Mouse (Mus musculus): Measurements from ENCODE around the gene Bod1l. TPM values are rescaled to one million over a fixed set of nuclear protein-coding genes. Genes with fewer than 3 reads are reported as not detected.

Bod1l gene
- 10 to 100 TPM; 16.5 to 18.9 TPM for total RNA-seq (2021)
- long read RNA-seq, experiment 1, partial matches to known transcripts, result 3 of 5 reads
- long read RNA-seq, experiment 1, other reads (novel, unspliced or antisense), result 2 of 5 reads
- long read RNA-seq, experiment 2, partial matches to known transcripts, result 1 of 3 reads
- long read RNA-seq, experiment 2, other reads (novel, unspliced or antisense), result 2 of 3 reads

DNA sequence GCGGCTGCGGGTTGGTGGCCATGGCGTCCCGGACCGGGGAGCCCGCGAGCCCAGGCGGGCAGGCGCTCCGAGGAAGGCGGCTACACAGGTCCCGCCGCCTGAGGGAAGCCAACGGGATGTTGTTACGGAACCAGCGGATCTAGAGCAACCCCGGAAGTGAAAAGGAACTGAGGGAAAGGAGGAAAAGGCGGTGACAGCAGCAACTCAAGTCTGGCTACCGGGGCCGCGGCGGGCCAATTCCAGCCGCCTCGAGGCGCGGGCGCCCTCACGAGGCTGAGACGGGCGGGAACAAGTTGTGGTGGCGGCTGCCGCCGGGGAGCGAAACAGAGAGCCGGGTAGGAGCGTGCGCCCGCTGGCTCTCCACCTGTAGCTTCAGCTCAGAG is at the start of gene Bod1l:
TSS of gene Bod1l (minus strand) at position 169 of the 383 bp plus-strand sequence.
- DNase-seq, result peak; percentile 97

DNA sequence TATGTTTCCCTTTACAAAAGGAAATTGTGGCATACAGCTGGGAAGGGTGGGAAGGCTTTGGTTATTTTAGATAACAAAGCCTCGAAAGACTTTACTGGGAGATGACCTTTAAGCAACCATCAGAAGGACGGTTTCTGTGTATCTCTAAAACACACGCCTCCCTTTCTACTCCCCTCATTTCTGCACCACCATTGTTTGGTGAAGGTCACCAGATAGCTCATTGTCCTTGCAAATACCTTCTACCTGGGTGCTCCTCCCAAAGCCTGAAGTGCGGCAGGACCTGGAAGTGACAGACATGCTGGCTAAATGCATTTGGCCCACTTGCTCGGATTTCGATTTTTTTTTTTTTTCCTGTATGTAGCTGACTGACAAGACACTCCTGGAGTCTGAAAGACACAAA is 49.2 kb upstream of the Bod1l start:
- no peak for DNase-seq

DNA sequence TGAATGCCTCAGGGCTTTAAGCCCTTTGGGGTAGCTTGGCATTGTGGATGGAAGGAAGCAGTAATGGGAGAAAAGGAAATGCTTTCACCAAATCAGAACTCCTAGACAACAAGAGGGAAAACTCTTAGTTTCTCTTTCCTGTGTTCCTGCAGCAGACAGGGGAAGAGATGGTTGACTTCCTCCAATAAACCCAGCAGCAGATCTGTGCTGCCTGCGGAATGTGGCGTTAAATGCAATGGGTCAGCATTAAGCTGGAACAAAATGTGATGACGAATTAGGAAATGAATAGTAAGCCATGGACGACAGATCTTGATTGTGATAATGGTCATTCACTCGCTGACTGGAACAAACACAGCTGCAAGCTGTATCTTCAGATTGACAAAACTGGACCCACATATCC is 46.8 kb upstream of the Bod1l start:
- DNase-seq, result peak in 1 of 2 experiments; percentile 22

DNA sequence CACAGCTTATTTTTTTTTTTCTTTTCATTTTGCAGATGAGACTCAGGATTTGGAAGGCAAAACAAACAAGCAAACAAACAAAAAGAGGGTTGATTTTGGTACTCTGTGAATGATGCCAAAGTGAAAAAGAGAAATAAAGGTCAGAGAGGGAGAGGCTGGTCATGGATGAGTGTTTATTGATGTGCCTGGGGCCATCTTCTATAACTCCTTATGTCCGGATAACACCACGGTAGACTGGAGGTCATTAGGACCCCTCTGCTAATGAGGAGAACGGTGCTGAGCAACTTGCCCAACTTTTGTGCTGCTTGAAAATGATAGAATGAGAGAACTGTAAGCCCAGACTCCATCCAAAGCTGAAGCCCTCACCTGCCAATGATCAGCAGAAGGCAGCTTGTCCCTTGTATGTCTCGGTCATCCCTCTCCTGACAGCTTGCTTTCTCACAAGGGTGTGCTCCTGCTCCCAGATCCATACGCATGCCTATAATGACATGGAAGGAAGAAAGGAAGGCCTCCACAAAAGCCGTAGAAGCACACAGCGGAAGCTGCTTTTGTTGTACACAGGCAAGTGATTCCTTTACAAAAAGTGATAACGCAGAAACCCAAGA is 45.2 kb upstream of the Bod1l start:
- DNase-seq, result no peak

DNA sequence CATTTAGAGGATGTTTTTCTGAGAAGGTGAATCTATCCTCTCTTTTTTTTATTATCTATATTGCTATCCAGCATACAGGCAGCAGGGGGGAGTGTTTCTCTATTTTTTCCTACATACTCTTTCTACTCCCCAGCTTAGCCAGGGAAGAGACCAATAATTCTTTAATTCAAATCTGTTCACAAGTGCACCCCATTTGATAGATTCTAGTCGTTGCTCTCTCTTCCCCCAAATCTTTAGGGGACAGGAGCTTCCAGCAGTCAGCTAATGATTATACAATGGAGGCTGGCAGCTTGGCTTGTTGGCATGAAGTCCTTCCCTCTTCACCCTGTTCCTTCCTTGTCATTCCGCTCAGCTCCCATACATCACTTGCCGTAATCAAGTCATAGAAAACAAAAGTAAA is 44.7 kb upstream of the Bod1l start:
- DNase-seq, result no peak

DNA sequence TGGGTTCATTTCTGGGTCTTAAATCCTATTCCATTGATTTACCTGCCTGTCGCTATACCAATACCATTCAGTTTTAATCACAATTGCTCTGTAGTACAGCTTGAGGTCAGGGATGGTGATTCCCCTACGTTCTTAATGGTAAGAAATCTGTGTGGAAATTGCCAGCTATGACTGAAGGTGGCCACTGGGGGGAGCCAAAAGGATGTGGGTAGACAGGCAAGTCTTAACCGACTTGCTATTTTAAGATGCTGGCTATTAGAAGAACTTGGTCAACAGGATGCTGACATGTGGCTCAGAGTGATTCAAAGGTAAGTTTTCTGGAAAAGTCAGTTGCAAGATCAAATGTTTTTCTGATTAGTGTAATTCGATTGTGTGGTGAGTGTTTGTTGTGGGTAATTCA is 43.6 kb upstream of the Bod1l start:
- peak; percentile 61 to 79 for DNase-seq

DNA sequence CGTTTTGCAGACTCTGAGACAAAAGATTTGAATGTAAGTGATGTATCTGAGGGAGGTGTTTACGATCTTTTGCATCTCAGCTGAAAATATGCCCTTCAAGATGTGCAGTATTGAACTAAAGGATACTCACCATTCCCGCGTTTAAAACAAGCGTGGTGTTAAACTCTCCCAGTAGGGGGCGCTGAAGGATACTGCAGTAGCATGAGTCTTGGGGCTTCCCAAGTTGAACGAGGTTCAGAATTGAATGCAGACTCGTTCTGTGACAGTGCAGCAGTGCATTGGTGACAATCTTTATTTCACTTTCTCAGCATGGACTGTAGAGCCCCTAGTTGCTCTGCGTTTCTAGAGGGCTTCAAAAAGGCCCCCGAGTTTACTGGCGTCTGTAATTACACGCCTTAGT is 40.4 kb upstream of the Bod1l start:
- peak; percentile 5 to 57 for DNase-seq

DNA sequence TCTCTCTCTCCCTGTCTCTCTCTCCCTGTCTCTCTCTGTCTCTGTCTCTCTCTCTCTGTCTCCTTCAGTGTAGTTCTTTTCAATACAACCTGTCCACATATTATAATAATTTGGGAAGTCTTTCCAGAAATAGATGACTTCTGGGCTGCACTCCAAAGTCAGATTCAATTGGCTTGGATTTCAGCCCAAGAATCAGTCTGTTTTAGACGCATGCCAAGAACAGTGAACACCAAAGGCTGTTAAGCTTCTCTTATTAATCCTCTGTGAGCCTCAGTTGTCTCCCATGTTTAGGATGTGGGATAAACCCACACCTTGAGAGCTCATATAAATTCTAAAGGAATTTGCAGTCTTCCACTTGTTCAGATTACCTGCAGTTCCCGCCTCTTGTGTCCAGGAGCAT is 27.0 kb upstream of the Bod1l start:
- peak; percentile 6 to 22 for DNase-seq

DNA sequence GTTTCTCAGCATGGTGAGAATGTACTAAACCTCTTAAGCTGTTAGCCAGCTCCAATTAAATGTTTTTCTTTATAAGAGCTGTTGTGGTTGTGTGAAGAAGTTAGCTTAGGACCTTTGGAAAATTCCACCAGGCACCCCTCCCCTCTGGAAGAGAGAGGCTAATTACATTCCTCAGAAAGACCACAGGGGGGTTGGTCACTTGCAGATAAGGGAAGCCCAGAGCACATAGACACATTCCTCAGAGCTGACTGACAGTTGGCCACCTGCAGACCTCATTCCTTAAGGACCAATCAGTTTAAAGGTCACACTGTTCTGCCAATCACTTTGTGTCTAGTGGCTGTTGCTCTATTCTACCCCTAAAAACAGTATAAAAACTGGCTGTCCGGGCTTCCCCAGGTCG is 11.7 kb upstream of the Bod1l start:
- no peak for DNase-seq

DNA sequence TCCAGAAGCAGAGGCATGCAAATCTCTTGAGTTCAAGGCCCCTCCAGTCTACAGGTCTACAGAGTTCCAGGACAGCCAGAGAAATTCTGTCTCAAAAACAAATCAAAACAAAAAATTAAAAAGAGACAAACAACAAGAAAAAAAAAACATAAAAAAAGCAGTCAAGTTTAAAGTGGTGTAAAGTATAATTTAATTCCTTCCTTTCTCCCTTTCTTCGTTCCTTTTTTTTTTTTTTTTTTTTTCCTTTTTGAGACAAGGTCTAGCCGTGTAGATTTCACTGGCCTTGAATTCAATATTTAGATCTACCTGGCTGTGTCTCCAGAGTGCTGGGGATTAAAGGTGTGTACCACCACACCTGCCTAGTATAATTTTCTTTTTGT is 1.4 kb upstream of the Bod1l start:
- DNase-seq, result no peak

DNA sequence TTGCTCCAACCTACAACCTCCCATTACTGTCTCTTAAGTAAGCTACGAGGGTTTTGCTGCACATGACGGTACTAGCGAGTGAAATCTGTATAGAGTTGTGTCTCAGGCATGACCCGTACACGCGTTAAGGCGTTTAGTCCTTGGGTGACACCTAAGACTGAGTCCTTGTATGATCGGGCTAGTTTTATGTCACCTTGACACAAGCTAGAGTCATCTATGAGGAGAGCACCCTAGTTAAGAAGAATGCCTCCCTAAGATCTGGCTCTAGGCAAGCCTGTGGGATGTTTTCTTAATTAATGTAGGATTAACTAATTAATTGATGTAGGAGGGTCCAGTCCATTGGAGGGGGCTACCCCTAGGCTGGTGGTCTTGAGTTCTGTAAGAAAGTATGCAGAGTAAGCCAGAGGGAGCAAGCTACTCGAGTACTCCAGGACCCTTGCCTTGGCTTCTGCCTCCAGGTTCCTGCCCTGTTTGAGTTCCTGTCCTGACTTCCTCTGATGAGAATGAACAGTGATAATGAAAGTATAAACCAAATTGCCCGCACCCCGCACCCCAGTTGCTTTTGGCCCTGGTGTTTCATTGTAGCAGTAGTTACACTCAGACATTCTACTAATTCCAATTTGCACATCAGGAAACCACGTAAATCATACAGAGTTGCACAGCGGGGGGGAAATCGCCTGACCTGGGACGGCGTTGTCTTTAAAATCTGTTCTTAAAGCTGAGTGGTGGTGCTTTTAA is 874 bp upstream of the Bod1l start:
- DNase-seq, result peak; percentile 41 to 67

DNA sequence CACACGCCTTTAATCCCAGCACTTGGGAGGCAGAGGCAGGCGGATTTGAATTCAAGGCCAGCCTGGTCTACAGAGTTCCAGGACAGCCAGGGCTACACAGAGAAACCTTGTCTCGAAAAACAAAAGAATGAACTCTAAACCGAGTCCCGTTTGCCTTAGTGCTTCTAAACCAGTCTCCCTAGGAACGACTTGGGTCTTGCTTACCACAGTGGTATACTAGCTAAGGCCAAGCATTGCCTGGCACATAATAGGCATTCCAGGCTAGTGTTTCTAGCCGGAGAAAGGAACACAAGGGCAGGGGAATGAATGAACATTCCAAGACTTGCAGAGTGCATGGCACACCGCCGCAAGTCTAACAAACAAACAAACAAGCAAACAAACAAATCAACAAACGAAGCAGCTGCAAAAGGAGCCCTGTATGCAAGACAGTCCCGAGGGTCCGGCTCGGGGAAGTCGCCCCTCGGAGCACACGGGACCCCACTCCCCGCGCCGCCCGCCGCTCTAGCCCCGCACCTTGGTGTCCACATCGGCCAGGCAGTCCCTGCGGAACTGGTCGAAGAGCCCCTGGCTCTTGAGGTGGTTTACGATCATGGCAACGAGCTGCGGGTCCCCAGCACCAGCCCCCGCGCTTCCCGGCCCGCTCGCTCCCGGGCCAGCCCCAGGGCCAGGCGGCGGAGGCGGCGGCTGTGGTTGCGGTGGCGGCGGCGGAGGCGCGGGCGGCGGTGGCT is 532 bp downstream of the Bod1l start:
- DNase-seq, result peak in 1 of 2 experiments; percentile 10

DNA sequence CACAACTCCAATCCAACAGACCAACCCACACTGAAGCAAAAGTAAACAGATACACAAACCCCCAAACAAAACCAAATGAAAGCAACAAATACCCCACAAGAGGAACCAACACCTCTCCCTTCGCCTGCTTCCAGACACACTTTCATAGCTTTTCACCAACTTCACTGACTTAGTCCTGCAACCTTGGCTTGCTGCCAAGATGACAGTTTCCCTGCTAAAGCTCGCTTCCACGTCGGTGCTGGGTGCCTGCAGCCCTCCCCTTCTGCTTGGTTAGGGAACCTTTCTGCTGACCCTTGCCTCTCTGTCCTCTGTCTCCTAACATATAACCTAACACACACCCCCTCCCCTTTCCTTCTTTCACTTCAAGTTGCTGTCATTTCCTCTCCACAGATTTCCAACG is 1.4 kb downstream of the Bod1l start:
- peak; percentile 16 to 27 for DNase-seq

DNA sequence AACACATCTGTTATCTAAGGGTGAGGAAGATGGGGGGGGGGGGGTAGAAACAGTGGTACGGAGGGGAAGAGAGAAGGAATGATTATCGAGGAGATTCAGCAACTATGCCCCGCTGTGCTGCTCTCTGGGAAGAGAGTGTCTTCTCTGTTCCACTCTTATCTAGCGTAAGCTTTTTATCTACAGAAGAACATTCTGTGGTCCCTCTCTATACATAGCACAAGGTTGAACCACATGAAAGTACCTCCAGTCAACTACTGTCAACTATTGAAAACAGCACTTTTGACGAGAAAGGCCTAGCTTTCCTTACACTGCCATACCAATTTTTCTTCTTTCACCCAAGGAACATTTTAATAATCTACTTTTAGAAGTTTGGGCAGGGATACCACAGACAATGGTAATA is 2.4 kb downstream of the Bod1l start:
- no peak for DNase-seq

DNA sequence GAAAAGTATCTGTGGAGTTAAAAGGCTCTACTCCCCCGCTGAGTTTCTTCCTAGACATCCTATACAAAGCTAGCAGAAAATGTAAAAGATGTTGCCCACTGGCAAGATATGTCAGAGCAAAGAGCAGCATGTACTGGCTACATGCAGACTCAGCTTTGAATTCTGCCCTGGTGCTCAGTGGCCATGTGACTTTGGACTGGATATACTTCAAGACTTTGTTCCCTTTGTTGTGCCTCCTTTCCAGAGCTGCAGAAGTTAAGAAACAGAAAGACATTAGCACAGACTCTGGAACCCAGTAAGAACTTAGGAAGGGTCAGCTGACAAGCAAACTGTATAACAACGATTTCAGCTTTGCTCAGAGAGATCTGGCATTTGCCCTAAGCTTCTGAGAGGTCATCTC is 14.0 kb downstream of the Bod1l start:
- DNase-seq, result no peak

DNA sequence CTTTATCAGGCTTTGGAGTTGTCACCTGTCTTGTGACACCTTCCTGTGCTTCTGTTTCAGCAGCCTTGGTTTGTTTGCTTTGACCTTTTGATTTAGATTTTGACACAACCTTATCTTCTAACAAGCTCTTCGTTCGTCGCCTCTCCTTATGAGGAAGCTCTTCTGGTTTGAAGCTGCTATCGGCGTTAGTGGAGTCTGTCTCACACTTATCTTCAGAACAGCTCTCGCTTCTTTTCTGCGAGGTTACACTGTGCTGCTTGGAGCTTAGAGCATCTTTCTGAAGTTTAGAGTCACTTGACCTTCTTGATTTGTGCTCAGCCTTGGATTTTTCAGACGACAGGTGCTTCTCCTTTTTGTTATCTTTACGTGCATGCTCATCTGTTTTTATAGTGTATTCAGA is 23.0 kb downstream of the Bod1l start:
- DNase-seq, result no peak

DNA sequence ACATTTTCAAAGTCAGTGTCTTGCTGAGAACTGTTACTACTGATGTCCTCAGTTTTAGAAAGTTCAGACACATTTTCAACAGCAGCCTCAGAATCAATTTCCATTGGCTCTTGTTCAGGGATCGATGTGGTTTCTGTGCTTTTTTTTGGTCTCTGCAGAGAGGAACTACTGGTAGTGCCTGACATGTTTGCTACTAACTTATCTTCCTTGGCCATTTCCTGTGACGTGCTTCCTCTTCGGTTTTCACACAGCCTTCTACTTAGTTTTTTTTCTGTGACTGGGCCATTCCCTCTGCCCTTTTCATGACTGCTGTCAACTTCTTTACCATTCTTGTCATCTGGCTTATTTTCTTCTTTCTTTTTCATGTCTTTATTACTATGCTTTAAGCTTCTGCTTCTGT is 23.6 kb downstream of the Bod1l start:
- no peak for DNase-seq

DNA sequence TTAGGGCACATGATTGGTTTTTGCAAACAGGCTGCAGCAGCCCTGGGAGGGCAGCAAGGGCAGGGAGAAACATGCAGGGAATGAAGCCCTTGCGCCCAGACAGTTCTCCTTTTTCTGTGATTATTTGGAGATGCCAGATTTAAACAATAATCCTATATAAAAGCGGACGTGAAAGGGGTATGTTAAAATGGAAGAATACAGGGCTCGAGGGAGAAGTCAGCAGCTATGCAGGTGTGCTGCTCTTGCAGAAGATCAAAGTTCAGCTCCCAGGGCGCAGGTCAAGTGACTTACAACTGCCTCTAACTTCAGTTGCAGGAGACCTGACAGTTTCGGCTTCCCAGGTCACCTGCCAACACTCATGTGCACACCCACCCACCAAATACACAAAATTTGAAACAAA is 31.6 kb downstream of the Bod1l start:
- DNase-seq, result no peak

DNA sequence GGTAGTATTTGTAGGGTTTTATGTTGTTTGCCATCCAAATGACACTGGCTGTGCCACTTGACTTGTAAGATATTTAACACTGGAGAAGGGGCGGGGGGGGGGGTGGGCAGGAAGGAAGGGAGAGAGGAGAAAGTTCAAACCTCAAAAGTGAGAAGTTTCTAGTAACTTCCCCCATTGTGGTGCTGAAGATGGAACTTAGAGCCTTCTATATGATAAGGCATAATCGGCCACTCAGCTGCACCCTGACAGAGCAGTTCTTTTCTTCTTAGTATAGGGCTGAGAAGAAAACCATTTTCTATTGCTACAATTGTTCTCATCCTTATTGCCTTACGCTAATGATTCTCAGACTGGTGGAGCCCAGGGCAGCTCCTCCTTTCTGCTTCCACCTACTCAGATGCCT is 32.8 kb downstream of the Bod1l start:
- no peak for DNase-seq

DNA sequence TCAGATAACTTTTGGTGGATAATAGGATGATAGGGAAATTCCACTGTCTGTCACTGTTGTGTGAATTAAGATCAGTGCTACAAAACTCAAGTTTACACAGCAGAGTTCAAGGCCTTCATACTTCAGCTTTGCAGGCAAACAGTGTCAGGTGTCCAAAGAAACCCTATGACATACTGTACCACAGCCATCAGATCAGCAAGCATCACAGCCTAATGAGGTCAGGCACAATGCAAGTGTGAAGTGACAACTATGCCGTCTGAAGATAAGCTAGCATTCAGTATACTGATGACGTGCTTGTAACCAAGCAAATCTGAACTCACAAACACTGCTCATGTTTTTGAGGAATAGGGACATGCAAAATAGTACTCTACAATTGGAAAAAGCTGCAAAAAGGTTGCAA is 36.7 kb downstream of the Bod1l start:
- DNase-seq, result no peak

DNA sequence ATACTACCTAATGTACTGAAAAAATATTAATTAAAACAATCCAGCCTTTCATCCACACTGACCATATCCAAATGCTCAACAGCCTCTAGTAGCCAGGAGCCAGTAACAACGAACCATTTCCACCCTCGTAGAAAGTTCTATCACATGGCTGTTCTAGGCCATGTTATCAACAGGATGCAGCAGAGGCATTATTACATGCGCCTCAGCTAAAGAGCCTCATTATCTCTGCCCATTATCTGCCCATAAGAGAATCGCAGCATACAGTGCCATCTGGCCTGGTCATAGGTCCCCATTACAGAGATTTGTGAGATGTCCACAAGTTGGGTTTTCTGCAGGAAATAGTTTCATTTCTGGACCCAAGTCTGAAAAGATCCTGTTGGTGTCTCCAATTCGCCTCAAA is 37.9 kb downstream of the Bod1l start:
- no peak for DNase-seq

DNA sequence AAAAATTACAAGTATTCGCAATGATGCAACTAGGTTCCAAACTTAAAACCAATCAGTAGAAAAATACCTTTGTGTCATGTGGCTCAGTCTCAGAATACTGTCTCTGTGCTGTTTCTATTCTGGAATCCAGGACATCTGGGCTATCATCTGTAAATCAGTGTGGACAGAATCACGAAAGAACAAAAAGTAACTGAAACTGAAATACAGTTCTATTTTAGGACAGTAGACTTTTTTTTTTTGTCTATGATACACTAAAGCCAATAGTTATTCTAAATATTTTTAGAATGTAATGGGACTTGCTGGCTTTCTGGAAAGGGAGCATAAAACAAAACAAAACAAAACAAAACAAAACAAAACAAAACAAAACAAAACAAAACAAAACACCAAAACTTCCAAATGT is 39.0 kb downstream of the Bod1l start:
- no peak for DNase-seq

DNA sequence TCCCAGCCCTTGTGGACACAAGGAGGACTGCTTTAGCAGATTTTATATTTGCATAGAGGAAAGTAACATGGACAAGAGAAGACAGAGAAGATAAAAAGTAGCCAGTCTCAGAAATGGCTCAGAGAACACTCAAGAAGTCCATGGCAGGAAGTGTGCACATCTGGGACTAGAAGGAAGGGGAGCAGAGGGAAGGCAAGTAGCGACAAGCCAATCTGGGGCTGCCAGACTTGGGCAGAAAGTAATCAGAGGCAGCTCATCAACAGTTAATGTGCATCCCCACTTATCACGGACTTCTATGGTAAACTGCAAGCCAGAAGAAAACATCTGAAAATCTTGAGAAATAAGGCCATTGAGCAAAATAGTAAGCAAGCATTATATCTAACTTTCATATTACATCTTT is 39.5 kb downstream of the Bod1l start:
- no peak for DNase-seq
